Mouse (Mus musculus): ENCODE measurements around the gene Ift20.
"Not testable (repeated sequence)": the region's sequence is repeated elsewhere in the genome, so short reads cannot be mapped to it uniquely, and the experiment has no call there.

The Ift20 gene

GRCm38 (mm10) chr11:78568827-78569226 lies 32.7 kb downstream of the Ift20 start:
- no peak for DNase-seq

DNA sequence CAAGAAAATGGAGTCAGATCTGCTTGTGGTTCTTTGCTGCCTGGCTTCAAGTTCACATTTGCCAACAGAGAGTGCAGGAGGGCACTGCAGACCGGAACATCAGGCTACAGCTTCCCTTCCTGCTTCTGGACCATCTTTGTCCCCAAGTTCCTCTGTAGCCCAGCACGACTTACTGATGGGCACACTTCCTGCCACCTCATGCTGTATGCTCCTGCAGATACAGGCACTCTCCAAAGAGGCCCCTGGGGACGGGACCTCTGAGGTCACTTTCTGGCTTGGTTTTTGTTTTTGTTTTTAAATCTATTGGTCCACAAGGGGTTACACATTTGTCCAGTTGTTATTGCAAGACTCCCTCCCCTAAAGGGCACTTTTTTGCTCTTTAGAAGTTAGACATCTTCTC lies 33.6 kb downstream of the Ift20 start:
- peak in 1 of 2 experiments; percentile 27 for DNase-seq

- DNase-seq, result no peak
Measured at GRCm38 (mm10) chr11:78571441-78571840, 35.3 kb downstream of the Ift20 start.

GRCm38 (mm10) chr11:78571854-78572253 lies 35.7 kb downstream of the Ift20 start:
- no peak for DNase-seq

DNA sequence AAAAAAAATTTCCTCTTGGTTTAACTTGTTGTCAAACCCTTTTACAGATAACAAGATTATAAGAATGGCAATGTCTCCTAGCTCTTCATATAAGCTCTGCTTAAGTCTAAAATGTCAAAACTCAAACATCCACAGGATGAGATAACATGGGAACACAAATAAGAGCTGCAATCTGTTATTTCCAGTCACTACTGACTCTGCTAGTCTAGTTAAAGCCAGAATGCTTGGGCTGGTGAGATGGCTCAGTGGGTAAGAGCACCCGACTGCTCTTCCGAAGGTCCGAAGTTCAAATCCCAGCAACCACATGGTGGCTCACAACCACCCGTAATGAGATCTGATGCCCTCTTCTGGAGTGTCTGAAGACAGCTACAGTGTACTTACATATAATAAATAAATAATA lies 37.9 kb downstream of the Ift20 start:
- not testable (repeated sequence) for DNase-seq

DNA sequence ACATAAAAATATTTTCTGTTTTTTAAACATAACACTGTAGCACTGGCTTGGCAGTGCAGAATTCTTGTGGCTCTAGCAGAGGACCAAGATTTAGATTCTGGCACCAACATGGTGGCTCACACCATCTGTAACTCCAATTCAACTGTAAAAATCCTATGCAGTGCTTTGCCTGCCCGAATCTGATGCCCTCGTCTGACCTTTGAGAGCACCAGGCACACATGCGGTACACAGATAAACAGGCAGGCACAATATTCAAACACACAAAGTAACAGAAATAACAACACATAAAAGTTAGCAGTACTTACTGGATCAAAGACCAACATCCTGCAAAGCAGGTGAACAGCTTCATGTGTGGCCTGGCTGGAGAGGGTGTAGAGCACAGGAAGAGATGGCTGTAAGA lies 38.4 kb downstream of the Ift20 start:
- DNase-seq, result no peak

GRCm38 (mm10) chr11:78574975-78575374 lies 38.8 kb downstream of the Ift20 start:
- DNase-seq, result no peak

DNA sequence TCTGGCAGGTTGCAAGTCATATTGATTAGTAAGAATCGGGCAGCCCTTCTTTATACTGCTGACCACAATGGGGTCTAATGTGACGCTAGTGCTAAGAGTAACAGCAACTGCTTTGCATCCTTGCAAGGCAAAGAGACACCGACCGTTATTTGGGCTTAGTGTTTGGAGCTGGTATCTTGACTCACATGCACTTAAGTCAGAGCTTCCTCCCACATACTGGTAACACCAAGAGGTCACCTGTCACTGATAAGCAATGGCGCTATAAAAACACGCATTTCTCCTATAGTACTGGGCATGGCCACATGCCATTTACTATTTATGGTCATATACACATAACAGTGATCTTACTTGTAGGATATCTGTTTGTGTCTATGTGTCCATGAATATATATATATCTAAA lies 46.7 kb downstream of the Ift20 start:
- DNase-seq, result no peak

DNA sequence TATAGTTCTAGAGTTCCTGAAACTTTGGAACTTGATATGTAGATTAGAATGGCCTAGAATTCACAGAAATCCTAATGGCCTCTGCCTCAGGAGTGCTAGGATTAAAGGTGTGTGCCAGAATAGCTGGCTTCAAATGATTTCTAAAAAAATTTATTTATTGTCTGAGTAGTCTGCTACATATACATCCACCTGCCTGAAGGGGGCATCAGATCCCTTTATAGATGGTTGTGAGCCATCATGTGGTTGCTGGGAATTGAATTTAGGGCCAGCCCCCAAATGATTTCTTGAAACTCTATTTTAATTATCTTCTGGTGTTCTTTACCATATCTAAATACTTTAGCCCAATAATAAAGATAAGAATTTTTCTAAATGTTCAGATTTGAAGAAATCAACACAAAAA lies 49.9 kb downstream of the Ift20 start:
- DNase-seq, result no peak

DNA sequence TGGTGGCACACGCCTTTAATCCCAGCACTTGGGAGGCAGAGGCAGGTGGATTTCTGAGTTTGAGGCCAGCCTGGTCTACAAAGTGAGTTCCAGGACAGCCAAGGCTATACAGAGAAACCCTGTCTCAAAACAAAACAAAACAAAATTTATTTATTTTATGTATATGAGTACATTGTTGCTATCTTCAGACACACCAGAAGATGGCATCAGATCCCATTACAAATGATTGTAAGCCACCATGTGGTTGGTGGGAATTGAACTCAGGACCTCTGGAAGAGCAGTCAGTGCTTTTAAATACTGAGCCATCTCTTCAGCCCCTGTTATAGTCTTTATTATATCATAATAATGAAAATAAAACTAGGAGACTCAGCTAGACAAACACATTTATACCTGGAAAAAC lies 51.5 kb downstream of the Ift20 start:
- not testable (repeated sequence) for DNase-seq

All from lung, postnatal 4 days (tissue).